Mouse (Mus musculus): ENCODE data around the gene Stag3.

Gene Stag3

DNA sequence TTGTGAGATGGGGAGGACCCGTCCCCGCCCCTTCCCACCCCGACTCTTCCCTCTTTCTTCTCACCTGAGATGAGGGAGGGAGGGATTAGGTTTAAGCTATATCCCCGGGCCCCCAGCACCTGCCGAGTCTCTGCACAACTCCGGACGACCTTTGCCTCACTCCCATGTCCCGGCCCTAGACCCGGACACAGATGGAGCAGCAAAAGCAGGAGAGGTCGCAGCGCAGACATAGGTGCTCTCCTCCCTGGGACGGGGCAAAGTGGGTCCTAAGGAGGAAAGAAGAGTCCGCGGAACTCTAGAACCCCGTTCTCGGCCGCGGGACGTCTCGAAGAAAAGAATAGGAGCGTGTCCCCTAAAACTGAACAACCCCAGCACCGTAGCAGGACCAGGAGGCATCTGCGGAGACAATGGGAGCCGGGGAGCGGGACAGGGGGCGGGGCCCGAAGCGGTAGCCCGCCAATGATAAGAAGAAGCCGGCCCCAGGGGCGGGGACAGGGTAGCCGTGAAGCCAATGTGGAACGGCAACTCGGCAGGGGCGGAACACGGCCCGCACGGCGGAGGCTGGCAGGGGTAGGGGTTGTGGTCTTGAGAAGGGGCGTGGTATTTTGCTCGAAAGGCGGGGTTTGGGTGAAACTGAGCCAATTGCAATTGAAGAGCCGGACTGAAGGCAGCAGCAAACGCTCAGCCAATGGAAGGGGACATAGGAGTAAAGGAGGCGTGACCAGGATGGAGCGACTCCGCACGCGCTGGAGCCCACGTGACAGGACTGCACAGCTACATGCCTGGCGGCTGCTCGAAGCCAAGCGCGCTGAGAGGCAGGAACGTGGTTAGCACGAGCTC is at the start of gene Stag3, which contains the start of the genes Gm43720 and Gpc2:
Gene Stag3, plus strand, starts transcription at position 656 of the 840 bp plus-strand sequence.
Gene Gm43720, minus strand, starts transcription at position 374 of the 840 bp plus-strand sequence.
Gene Gpc2, minus strand, starts transcription at position 421 of the 840 bp plus-strand sequence.
- peak; percentile 86 for DNase-seq (ENCODE audit: low spot score)

DNA sequence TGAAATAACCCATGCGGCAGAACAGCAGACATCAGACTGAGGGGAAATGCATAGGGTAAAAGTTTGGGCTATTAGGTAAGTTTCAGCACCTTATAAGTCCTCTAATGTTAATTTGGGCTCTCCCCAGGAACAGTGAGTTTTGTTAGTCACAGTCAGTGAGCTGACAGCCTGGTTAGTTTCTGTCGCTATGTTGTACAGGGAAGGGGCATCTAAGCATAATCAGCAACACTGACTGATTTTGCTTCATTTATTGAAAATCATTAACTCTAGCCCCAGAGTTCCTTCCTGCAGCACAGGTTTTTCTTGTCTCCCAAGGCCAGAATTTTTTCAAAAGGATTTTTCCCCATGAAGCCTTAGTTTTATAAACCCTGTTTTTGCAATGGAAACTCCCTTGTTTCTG is 46.3 kb upstream of the Stag3 start:
- DNase-seq (ENCODE audit: low spot score): no peak

DNA sequence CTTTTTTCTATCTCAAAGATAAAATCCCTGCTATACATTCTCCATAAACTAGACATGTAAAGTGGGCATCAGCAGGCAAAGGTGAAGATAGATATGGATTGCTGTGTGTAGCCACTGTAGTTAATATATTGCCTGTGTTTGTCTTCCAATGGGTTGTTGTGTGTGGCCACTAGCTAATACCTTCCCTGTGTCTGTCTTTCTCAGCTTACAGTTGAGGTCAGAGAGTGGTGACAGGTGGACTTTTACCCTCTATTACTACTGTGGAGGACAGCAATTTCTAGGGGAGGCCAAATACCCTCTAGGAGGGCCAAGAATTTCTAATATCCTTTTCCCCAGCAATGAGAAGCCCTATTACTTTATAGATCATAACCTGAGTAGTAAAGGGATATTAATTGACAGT is 45.8 kb upstream of the Stag3 start:
- no peak for DNase-seq (ENCODE audit: low spot score)

DNA sequence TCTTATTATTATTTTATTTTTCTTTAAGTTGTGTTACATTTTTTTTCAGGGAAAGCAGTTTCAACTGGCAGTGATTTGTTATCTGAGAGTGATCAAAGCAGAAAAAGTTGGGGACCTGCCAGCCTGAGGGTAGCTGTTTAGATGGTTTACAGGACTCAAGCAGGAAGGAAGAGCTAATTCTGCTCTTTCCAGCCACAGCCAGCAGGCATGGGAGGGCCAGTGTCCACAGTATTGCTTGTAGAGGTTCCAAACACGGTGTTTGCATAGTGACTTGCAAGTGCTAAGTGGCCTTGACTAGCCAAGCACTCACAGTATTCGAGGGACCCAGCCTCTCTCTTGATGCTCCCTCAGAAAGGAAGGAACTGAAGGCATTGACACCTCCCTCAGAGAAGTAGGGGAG is 38.5 kb upstream of the Stag3 start:
- DNase-seq (ENCODE audit: low spot score): no peak

DNA sequence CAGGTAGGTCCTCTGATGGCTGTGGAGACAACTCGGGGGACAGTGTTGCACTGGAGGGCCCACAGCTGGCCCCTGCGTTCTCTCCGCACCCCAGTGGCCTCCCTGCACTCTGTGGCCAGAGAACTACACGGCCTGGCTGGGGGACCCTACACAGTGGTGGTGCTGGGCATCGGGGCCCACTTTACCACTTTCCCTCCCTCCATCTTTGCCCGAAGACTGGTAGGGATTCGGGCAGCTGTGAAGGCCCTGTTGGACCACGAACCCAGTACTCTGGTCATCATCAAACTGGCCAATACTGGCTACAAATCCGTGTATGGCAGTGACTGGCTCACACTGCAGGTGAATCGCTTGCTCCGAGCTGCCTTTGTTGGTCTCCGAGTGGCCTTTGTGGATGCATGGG is 28.9 kb upstream of the Stag3 start:
- no peak for DNase-seq (ENCODE audit: low spot score)

DNA sequence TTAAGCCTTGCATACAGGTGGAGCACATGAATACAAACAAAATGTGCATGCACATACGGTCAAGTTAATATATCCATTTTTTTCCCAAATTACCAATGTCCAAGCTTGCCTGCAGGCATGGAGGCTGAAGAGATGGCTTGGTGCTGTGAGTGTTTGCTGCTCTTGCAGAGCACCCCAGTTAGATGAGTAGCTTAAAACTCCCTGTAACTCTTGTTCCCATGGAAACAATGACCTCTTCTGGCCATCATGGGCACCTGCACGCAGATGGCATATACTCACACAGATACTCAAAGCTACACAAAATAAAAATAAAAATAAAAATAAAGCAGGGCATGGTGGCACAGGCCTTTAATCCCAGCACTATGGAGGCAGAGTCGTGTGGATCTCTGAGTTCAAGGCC is 27.0 kb upstream of the Stag3 start:
- no peak for DNase-seq (ENCODE audit: low spot score)

DNA sequence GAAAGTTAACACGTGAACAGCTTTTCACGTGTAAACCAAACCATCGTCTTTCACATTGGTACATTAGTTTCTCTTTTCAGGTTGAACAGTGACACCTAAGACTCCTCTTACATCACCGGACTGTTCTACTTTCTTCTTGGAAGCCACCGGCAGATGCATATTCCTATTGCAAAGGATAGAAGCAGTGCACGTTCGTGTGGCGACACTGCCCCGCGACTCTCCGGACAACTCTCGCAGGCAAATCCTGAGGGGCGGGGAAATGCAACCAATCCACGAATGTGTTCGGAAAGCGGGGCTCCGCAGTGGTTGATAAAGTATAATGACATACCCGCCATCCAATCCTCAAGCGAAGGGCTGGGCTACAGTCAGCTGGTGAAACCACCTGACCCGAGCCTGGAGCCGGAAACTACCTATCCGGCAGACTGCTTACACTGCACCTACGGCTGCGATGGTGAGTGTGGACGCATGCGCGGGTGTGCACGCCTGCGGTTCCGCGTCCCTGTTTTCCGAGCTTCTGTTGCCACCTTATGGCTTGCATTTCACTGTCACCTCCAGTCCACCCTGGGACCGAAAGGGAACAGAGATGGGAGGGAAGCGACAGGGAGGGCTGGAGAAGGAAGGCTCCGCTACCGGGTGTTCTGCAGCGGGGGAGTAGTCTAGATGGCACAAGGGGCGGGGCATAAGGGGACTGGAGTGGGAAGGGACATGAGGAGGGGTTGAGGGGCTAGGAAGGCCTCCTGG is 24.5 kb upstream of the Stag3 start, which contains the start of gene Lamtor4:
Gene Lamtor4, plus strand, starts transcription at position 130 of the 741 bp plus-strand sequence.
- DNase-seq (ENCODE audit: low spot score): peak; percentile 94

DNA sequence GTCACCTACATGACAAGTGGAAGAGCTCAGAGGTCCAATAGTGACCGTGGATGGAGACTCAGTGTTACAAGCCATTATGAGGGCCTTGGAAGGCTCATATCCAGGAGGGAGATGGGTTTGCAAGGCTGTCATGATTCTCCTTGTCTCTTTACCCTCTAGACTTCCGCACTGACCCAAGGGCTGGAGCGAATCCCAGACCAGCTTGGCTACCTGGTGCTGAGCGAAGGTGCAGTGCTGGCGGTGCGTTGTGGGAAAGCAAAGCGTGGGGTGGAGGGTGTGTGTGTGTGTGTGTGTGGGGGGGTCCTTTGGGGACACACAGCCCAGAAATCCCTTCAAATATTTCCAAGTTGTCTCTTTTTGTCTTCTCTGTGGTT is 24.0 kb upstream of the Stag3 start:
- DNase-seq (ENCODE audit: low spot score): no peak

DNA sequence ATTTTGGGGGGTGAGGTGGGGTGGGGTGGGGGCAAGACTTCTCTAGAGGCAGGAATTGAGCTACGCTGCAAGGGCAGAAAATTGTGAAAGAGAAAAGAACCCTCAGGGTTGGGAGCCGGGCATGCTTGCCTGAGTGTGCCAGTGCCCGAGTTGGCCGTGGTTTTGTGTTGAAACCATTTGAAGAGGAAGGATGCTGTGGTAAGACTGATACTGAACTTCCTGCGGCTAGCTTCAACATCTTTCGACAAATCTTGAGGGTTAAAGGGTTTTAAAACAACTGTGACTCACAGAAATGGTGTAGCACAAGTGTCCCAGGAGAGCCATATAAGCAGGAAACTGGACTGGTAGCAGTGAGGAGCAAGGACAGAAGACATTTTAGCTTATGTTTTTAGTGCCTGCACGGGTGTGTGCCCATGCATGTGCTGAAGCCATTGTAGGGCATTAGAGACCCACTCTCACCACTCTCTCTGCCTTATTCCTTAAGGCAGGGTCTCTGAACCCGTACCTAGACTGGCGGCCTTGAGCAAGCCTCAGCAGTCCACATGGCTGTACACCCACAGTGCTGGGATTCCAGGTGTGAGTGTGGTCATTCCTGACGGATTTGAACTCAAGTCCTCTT is 23.0 kb upstream of the Stag3 start:
- no peak for DNase-seq (ENCODE audit: low spot score)

DNA sequence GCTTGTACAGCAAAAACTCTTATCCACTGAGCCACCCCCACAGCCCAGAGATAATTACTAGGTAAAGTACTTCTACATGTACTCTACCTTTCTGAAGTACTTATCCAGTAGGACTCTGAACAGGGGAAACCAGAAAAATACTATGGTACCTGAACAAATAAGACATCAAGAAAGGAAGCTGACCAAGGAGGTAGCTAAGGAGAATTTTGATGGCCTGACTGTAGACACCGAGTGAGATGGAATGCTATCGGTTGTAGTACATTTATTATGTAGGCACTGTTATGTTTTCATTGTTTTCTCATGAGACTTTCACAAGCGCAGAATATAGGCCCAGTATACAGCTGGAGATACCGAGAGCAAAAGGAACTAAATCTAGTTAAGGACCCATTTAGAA is 22.5 kb upstream of the Stag3 start:
- no peak for DNase-seq (ENCODE audit: low spot score)

DNA sequence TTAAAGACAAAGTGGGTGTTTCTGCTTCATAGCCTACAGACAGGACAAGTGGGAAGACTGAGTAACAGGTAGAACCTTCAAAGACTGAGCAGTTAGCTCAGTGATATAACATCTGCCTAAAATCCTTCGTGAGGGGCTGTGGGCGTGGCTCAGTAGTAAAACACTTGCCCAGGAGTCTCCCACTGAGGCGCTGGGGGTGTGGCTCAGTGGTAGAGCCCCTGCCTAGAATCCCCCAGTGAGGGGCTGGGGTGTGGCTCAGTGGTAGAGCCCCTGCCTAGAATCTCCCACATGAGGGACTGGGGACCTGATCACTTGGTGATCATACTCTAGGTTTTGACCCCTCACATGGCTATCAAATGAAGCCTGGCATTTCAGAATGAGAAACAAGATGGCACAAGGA is 22.0 kb upstream of the Stag3 start:
- no peak for DNase-seq (ENCODE audit: low spot score)

DNA sequence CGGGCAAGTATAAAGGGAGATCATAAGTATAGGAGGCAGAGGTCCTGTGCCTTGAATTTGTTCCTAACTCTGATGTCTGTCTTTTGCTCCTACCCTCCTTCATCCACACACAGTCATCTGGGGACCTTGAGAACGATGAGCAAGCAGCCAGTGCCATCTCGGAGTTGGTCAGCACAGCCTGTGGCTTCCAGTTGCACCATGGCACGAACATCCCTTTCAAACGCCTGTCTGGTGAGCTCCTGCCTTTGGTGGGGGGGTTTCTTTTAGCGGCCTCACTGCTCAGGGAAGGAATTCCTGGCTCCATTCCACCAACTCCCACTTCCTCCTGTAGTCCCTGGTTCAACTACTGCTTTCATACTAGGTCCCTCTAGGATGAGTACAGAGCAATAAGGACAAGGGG is 21.5 kb upstream of the Stag3 start:
- no peak for DNase-seq (ENCODE audit: low spot score)

DNA sequence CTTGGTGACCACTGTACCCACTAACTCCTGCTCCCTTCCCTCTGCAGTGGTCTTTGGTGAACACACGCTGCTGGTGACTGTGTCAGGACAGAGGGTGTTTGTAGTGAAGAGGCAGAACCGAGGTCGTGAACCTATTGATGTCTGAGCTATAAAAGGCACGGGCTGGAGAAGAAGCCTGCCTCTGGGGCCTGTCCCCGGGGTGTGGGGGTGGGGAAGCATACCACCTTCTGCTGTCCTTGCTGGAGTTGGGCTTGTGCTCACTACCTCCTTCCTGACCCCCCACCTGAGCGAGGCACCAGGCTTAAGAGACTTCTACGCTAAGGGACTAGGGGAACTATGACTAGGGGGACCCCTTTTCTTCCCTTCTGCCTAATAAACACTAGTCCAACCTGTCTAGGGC is 21.0 kb upstream of the Stag3 start:
- DNase-seq (ENCODE audit: low spot score): no peak

DNA sequence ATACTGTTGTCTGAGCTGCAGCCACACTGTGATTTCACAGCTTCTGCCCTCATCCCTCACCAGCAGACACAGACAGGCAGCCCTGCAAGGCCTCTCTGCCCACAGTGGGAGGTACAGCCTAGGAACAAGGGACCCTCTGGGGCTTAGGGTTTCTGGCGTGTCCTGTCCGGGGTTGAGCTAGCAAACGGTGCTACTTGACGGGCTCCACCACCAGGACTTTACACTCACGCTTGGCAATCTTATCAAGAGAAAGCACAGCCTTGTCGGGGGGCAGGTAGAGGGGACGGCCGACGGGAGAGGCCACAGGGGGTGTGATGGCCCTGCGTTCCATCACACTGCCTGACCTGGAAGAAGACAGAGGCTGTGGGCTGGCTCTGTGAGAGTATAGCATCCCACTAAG is 20.0 kb upstream of the Stag3 start:
- DNase-seq (ENCODE audit: low spot score): no peak

DNA sequence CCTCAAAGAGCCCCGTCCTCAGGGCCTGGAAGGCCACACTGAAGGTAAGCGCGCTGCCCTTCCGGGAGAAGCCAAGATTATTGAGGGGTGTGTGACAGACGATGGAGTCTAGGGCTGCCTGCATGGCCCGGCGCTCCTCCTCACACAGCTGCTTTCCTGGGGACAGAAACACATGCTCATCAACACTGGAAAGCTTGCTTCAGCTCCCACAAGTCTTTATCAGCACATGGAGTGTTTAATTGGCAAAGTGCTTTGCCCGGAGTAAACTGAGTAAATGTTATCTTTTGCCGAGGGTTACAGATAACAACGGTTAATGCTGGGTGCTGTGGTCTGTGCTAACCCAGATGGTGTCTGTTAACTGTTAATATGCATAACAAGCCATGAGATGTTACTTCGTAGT is 19.2 kb upstream of the Stag3 start:
- no peak for DNase-seq (ENCODE audit: low spot score)

DNA sequence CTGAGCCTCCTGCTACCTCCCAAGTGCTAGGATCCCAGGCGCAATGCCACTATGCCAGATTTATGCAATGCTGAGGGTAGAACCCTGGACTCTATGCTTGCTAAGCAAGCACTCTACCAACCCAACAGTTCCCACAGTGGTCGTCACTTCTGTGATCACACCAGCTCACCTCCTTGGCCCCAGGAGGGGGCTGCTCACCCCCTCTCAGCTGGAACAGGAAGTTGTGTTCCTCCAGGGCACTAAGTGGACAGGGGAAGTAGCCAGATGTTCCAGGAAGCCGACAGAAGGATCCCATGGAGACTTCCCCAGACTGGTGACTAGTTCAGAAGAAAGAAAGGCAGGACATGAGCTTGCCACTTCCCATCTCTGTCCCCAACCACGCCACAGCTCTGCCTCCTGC is 18.0 kb upstream of the Stag3 start:
- DNase-seq (ENCODE audit: low spot score): no peak

DNA sequence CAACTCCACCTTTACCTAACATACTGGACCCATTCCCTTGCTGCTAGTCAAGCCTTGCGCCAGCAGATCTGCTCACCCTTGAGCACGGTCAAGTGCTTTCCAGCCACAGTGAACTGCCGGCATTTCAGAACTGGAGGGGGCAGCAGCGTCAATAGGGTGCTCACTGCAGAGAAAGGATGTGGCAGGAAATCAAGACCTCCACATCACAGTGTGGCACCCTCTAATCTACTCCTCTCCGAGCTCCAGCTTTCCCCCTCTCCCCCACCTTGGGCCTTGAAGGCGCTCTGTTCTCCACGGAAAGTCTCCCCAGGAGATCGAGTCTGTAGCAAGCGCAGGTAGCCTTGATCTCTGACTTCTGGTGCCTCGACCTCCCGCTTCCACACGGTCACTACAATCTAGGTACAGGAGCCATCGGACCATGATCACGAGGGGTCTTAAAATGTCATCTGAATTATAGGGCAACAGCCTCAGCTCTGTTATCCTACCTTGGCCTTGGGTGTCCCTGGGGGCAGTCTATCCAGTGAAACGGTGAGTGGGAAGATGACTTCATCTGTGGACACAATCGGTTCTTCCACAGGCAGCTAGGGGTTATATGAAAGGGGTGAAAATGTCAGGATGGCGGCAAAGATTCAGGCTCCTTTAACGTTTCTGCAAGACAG is 17.3 kb upstream of the Stag3 start:
- DNase-seq (ENCODE audit: low spot score): no peak

DNA sequence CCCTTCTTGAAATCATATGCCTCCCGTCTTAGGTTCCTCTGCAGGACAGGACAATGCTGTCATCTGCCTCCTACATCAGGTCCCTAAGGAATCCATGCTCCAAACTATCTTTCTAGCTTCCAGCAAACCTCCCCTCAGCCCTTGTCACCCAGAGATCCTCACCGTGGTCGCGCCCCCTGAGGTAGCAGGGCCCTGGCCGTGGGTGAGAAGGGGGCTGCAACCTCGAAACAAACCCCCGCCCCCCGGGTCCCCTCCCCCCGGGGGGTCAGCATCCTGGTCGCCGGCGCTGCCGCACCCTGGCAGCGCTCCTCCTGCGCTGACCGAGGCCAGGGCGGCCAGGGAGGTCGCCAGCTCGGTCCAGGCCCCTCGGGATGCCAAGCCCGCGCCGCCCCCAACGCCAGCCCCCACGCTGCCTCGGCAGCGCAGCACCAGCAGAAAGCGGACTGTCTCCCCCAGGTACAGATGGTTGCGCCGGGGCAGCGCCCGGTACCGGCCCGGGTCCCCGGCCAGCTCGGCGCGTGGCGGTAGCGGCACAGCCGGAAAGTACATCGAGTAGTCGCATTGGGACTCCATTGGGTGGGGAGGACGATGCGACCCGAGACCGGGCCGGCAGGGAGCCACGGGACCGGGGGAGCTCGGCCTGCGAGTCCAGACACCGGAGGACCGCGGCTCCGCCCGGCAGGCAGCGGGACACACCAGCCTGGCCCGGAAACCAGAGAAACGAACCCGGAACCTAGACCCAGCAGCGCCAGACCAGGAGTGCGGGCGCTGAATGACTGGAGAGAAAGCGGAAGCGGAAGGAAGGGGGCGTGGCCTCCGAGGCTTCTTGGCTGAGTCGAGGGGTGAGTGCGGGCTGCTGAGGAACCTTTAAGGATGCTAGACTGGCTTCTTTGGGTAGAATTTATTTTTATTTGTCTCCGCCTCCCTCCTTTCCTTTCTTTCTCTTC is 16.5 kb upstream of the Stag3 start, which contains the start of gene BC037034:
Gene BC037034, minus strand, starts transcription at position 774 of the 947 bp plus-strand sequence.
- peak; percentile 89 for DNase-seq (ENCODE audit: low spot score)

DNA sequence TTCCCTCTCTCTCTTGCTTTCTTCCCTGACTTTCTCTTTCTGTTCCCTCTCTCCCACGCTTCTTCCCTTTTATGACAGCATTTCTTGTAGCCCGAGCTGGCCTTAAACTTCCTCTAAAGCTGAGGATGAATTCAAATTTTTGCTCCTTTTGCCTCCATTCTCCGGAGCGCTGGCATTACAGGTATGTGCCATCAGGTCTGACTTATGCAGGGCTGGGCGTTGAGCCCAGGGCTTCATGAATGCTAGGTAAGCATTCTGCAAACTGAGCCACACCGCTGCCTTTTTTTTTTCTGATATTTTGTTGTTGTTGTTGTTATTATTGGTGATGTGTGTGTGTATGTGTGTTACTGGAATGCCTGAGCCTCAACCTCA is 15.8 kb upstream of the Stag3 start:
- no peak for DNase-seq (ENCODE audit: low spot score)

DNA sequence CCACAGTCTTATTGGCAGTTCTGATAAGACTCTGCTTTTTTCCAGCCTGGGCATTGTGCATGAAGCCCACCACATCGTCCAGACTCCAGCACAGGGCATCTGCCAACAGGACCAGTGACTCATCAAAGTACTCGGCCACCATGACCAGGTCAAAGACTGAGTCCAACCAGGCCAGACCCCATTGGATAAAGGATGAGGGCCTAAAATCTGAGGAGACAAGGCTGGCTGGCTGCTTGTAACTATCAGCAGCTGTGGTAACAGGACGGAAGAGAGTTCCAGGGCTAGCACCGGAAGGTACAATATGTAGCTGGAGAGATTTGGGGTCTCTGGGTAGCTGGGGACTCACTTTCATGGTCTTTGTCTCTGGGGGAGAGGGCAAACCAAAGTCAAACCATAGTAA is 14.3 kb upstream of the Stag3 start:
- DNase-seq (ENCODE audit: low spot score): no peak

DNA sequence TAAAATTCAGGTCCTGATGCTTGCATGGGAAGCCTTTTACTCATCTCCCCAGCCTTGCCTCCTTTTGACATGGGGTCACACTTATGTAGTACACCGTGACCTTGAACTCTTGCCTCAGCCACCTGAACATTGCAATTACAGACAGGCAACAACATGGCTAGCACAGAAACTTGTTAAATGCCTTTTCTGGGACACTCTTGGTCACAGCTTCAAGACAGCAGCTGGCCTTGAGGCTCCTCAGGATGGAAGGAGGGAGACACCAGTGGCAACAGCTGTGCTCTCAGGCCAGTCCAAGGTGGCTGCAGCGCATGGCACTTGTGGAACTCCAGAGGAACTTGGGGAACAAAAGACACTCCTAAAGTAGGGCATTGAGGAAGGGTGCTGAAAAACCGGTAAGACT is 12.9 kb upstream of the Stag3 start:
- DNase-seq (ENCODE audit: low spot score): no peak
